ENCODE assay signal across 14 mouse cellular contexts in the genomic region with DNA sequence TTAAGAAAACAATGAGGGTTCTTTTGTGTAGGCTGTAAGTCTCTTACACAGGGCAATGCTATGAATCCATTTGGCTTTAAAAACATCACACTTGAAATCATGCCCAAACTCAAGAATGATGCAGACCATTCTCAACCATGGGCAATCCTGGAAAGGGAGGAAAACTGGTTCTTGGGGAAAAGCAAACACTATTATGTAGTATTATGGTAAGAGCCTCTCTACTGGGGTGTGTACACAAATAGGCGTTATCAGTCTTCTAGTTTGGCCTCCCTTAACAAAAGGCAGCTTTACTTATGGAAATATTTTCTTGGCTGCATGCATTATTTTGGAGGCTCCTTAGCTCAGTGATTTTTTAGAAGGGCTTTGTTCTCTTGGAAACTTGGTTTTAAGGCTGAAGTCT.
"Had no signal": no experiment of that assay in that cellular context is flagged by ENCODE, and none has a peak within 500 bp of the region (broad histone marks: within the 10 kb centered on the region; RNA-seq: fewer than 3 reads in every experiment).

No protein-coding gene starts in this region.

- H3K27ac ChIP-seq: kidney, postnatal 0 days; limb, embryonic 13.5 days; liver, embryonic 14.5 days; midbrain, embryonic 10.5 days; midbrain, embryonic 15.5 days; neural tube, embryonic 13.5 days had no signal

- H3K36me3 ChIP-seq: limb, embryonic 13.5 days; midbrain, embryonic 10.5 days; midbrain, embryonic 15.5 days; neural tube, embryonic 13.5 days had no signal

- H3K4me3 ChIP-seq: limb, embryonic 13.5 days; midbrain, embryonic 10.5 days; midbrain, embryonic 15.5 days; neural tube, embryonic 13.5 days had no signal

- H3K4me2 ChIP-seq: limb, embryonic 13.5 days; midbrain, embryonic 15.5 days; neural tube, embryonic 13.5 days had no signal

- ATAC-seq: midbrain, embryonic 15.5 days had no signal

- H3K9me3 ChIP-seq: limb, embryonic 13.5 days; midbrain, embryonic 10.5 days; midbrain, embryonic 15.5 days; neural tube, embryonic 13.5 days had no signal

- DNase-seq: kidney, adult 11 months; kidney, adult 9 months; kidney, postnatal 36 days; left cerebral cortex, postnatal 4 days; retina, postnatal 1 day; right cerebral cortex, postnatal 4 days; spleen, adult 18-20 months; thymus, postnatal 4 days had no signal

- H3K9ac ChIP-seq: limb, embryonic 13.5 days; liver, embryonic 14.5 days; midbrain, embryonic 15.5 days; neural tube, embryonic 13.5 days had no signal

- H3K27me3 ChIP-seq: limb, embryonic 13.5 days; midbrain, embryonic 15.5 days; neural tube, embryonic 13.5 days had no signal

- H3K4me1 ChIP-seq: limb, embryonic 13.5 days; midbrain, embryonic 15.5 days had no signal
